Mouse (Mus musculus) G1E (cell line): Measurements from ENCODE around the gene Nacc1. TPM values are rescaled to one million over a fixed set of nuclear protein-coding genes. Genes with fewer than 3 reads are reported as not detected.
A peak's percentile ranks its signal among the peaks of the same experiment; 100 is the strongest.

Experiments used
- ATAC-seq: 2 replicates; pipeline ENCODE4 v1.8.0; 2016; ENCODE audit warnings: mild to moderate bottlenecking; ENCODE audit not compliant: insufficient number of reproducible peaks, poor library complexity, low FRiP score, severe bottlenecking; ENCODE audit errors: extremely low read depth
- DNase-seq: peaks from one replicate; pipeline ENCODE4 v3.0.0; 2012; ENCODE audit warnings: low spot score
- H3K27me3 ChIP-seq: 2 replicates; pipeline ENCODE4 v1.6.1; 2012; ENCODE audit warnings: mild to moderate bottlenecking, low read length, inconsistent platforms; ENCODE audit not compliant: insufficient read depth
- H3K36me3 ChIP-seq: replicated peaks from 2 replicates; pipeline ENCODE3; 2012; ENCODE audit warnings: mild to moderate bottlenecking, inconsistent platforms
- H3K4me1 ChIP-seq: 2 replicates; pipeline ENCODE4 v1.6.1; 2012; ENCODE audit warnings: low read depth, low read length, inconsistent platforms, mixed read lengths; ENCODE audit not compliant: insufficient read depth
- H3K4me3 ChIP-seq: 2 replicates; pipeline ENCODE4 v1.5.1; 2012; ENCODE audit warnings: low read depth, mild to moderate bottlenecking, inconsistent platforms, low read length, moderate library complexity, mixed read lengths
- H3K9me3 ChIP-seq: replicated peaks from 2 replicates; pipeline ENCODE4 v1.6.1; 2012; ENCODE audit warnings: inconsistent platforms
- CTCF ChIP-seq: IDR thresholded peaks from 2 replicates; pipeline ENCODE4 v1.5.1; 2012; ENCODE audit warnings: low read depth, low read length, inconsistent platforms, mixed read lengths
- GATA1 ChIP-seq: IDR thresholded peaks from 2 replicates; pipeline ENCODE4 v1.6.1; 2012; ENCODE audit warnings: borderline replicate concordance, low read length, inconsistent platforms, mixed read lengths
- GATA2 ChIP-seq: IDR thresholded peaks from 2 replicates; pipeline ENCODE4 v1.6.1; 2012; ENCODE audit warnings: low read depth, low read length, inconsistent platforms, borderline replicate concordance
- POLR2AphosphoS5 ChIP-seq: IDR thresholded peaks from 2 replicates; pipeline ENCODE4 v1.6.1; 2012; ENCODE audit warnings: low read depth, low read length, inconsistent platforms; ENCODE audit not compliant: insufficient replicate concordance
- TAL1 ChIP-seq: conservative IDR thresholded peaks from 2 replicates; pipeline ENCODE4 v1.6.1; 2012; ENCODE audit warnings: low read depth, low read length, inconsistent platforms, mixed read lengths
- polyA plus RNA-seq: library from polyadenylated mRNA; stranded (reverse); fragments of >175 nt; gene quantifications from 2 replicates; pipeline ENCODE4 v1.2.3, GENCODE M21; 2012
- total RNA-seq, 2 experiments: library from RNA; stranded (forward) in 1 of 2; stranded (reverse) in 1 of 2; fragments of 200-1000 nt in 1 of 2; fragments of >200 nt in 1 of 2; fragmentation: Nextera tagmentation in 1 of 2; gene quantifications; 2 replicates each; pipeline ENCODE4 v1.2.3; 2014 to 2017

The Nacc1 gene
- total and polyA plus RNA-seq, 3 experiments: 48.1 to 207 (median 125) TPM

DNA sequence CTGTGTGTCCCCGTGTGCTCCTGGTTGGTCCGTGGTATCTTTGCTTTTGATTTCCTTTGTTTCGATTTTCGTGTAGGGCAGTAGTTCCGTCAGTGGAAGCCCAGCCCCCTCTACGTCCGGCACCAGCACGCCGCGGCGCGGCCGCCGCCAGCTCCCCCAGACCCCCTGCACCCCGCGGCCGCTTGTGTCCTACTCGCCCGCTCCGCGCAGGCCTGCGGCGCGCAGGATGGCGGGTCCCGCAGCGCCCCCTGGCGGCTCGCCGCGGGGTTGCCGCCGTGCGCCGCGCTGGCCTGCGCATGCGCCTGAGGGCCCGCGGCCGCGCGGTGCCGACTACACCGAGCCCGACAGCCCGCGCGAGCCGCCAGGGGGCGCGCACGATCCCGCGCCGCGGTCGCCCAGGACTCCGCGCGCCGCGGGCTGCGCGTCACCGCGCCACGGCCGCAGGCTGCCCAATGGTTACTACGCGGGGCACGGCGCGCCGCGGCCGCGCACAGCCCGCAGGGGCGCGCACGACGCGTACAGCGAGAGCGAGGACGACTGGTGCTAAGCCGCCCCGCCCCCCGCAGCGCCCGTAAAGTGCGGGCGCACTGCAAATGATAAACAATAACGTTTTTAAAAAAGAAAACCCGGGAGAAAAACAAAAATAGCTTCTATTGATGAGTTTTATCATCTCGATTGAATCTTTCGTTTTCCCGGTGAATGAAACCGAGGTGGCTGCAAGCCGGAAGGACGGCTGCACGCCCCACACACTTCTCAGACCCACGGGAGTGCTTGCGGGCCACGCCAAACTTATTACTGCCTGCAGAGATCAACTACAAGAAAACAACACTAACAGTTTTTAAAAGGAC, 48.3 kb downstream of the Nacc1 start:
- TF ChIP-seq CTCF (peak; percentile 72; the same call in 1 of the 2 replicates), GATA2 (no peak), TAL1 (no peak)
- H3K36me3 ChIP-seq: no peaks in the 10 kb centered on the region
- H3K27me3 ChIP-seq: peaks cover 40% of the 10 kb centered on the region
- H3K4me3 ChIP-seq: peak overlapping the region; percentile 76
- H3K4me1 ChIP-seq: peaks cover 38% of the 10 kb centered on the region
- DNase-seq (peak; percentile 94), ATAC-seq (peak; percentile 57; the same call in 1 of the 2 replicates)
- H3K9me3 ChIP-seq: no peaks in the 10 kb centered on the region

DNA sequence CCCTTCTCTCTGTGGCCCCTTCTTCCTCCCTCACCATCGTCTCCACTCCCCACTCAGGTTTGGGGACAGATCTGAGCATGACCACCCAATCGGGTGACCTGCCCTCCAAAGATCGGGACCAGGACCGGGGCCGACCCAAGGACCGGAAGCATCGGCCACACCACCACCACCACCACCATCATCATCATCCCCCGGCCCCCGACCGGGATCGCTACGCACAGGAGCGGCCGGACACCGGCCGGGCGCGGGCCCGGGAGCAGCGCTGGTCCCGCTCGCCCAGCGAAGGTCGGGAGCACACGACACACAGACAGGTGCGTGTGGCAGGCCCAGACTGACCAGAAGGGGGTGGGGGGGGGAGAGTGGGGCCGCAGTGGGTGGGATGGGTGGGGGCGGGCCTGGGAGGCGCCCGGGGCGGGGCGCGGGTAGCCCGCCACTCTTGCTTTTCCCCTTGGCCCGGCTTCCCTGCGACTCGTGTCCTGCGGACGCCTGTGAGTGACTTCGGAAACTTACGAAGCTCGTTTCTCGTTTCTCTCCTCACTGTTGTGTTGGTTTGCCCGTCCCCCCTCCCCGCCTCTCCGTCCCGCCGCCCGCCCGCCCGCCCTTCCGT, 49.0 kb downstream of the Nacc1 start:
- no peak for ATAC-seq
- Histone ChIP-seq H3K9me3 (no peaks in the 10 kb centered on the region), H3K27me3 (peaks cover 45% of the 10 kb centered on the region), H3K4me1 (peaks cover 38% of the 10 kb centered on the region), H3K36me3 (no peaks in the 10 kb centered on the region), H3K4me3 (peak overlapping the region; percentile 76)
- peak; percentile 60 for DNase-seq
- TF ChIP-seq CTCF (no peak), GATA2 (no peak), POLR2AphosphoS5 (no peak)

DNA sequence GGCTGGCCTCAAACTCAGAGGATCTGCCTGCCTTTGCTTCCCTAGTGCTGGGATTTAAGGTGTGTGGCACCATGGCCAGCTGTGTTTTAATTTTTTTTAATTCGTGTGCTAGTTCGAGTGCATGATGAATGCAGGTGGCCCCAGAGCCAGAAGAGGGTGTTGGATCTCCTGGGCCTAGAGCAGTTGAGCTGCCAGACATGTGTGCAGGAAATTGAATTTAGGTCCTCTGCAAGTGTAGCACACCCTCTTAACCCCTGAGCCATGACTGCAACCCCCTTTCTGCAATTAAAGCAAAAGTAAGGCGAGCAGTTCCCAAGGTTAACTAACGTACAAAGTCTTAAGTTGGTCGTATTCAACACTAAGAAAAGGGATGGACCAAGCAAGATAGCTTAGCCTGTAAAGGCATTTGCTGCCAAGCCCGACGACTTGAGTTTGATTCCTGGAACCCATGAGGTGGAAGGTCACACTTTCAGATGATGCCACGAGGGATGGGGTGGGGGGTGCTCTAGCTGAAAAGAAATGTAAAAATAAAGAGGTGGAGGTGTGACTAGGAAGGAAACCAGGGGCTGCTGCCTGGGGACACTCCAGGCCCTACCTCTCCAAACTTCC, 49.6 kb downstream of the Nacc1 start:
- Histone ChIP-seq H3K4me3 (peak overlapping the region; percentile 76), H3K4me1 (peaks cover 36% of the 10 kb centered on the region), H3K9me3 (no peaks in the 10 kb centered on the region), H3K27me3 (peaks cover 51% of the 10 kb centered on the region), H3K36me3 (no peaks in the 10 kb centered on the region)
- TF ChIP-seq POLR2AphosphoS5 (no peak), TAL1 (no peak), GATA1 (no peak), CTCF (no peak), GATA2 (no peak)
- DNase-seq (no peak), ATAC-seq (no peak)

DNA sequence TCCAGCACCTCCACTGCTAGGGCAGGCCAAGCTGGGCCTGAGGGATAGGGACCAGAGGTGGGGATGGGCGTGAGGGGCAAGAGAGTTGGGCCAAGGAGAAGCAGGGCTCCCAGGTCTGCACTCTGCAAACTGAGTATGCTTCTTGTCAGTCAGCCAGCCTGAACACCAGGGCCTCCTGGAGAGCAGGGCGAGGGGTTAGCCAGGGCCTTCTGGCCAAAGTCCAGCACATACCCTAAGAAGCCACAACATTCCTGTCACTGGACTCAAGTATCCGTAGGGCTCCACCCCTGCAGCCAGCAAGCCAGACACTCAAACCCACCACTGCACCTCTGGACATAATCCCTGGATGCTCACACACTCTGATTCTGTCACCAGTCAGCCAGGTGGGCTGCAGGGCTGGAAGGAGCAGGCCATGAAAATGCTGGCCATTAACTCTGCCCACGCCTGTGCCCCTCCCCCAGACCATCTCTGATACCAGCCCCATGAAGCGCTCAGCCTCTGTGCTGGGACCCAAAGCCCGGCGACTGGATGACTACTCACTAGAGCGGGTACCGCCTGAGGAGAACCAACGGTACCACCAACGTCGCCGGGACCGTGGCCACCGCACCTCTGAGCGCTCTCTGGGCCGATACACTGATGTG, 51.5 kb downstream of the Nacc1 start:
- TF ChIP-seq POLR2AphosphoS5: no peak
- TF ChIP-seq TAL1: no peak
- no peak for TF ChIP-seq GATA2
- no peak for TF ChIP-seq CTCF
- TF ChIP-seq GATA1: no peak
- Histone ChIP-seq H3K27me3 (peaks cover 57% of the 10 kb centered on the region), H3K9me3 (no peaks in the 10 kb centered on the region), H3K4me3 (no peak overlapping the region), H3K36me3 (no peaks in the 10 kb centered on the region), H3K4me1 (peaks cover 25% of the 10 kb centered on the region)
- DNase-seq (no peak), ATAC-seq (no peak)

DNA sequence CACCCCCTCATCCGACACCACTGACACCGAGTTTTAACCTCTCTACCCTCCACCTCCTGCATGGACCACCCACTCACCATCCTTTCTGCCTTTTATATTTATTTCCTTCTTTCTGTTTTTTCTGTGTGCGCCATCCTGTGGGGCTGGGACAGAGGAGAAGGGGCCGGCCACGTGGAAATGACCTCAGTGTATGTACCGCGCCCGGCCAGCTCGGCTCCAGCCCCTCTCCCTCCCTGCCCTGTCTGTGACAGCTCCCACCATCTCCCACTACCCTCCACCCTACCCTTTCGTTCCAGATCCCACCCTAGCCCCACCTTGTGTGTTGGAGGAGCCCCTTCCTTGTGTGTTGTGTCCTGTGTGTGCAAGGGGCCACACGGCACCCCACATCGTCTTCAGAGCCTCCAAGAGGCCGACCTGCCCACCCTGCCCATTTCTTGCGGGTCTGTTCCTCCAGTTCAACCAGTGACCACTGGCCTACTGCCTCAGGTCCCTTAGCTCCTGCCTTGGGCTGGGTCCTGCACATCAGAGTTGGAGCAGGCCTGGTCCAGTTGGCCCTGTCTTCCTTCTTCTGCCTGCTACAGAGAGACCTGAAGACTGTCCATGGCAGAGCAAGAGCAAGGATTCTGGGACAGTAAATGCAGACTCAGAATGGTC, 52.1 kb downstream of the Nacc1 start:
- Histone ChIP-seq H3K27me3 (peaks cover 57% of the 10 kb centered on the region), H3K4me3 (no peak overlapping the region), H3K4me1 (peaks cover 20% of the 10 kb centered on the region), H3K9me3 (no peaks in the 10 kb centered on the region), H3K36me3 (no peaks in the 10 kb centered on the region)
- ATAC-seq: no peak
- no peak for DNase-seq
- TF ChIP-seq TAL1 (no peak), CTCF (no peak), POLR2AphosphoS5 (no peak), GATA1 (no peak), GATA2 (no peak)

DNA sequence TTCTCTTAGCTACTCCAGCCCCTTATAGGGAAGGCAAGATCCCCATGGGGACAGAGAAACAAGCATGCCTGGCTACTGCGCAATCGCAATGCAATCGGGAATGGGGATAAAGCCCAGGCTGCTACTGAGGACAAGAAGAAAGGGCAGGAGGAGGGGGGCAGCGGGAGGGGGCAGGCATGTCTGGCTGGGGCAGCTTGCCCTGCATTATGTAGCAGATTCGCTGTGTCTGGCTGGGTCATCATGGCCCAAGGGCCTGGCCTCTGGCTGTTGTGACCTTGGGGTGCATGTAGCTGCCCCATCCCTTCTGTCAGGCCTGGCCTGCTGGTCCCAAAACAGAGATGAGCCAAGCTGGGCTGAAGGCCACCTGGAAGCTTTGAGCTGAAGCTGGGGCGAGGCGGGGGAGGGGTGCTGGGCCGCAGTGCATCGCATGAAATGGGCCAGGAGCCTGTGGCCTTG, 52.8 kb downstream of the Nacc1 start:
- Histone ChIP-seq H3K27me3 (peaks cover 57% of the 10 kb centered on the region), H3K9me3 (no peaks in the 10 kb centered on the region), H3K36me3 (no peaks in the 10 kb centered on the region), H3K4me3 (no peak overlapping the region), H3K4me1 (peaks cover 19% of the 10 kb centered on the region)
- ATAC-seq (no peak), DNase-seq (no peak)
- TF ChIP-seq POLR2AphosphoS5: no peak
- TF ChIP-seq GATA2: no peak
- no peak for TF ChIP-seq CTCF
- TF ChIP-seq GATA1: no peak
- no peak for TF ChIP-seq TAL1
